Mouse (Mus musculus) limb, embryonic 11.5 days (tissue): Measurements from ENCODE around the gene Zfp934. TPM values are rescaled to one million over a fixed set of nuclear protein-coding genes. Genes with fewer than 3 reads are reported as not detected.
"Not testable (repeated sequence)": the region's sequence is repeated elsewhere in the genome, so short reads cannot be mapped to it uniquely, and the experiment has no call there.

Experiments
- ATAC-seq: fragments of 200-750 bp; cut with Nextera tagmentation; 2 replicates; pipeline ENCODE4 v1.8.0; 2017; ENCODE audit warnings: low read depth; ENCODE audit not compliant: insufficient number of reproducible peaks, low FRiP score, low TSS enrichment
- DNase-seq: peaks from one replicate; pipeline ENCODE4 v3.0.0-alpha.2; 2015; ENCODE audit warnings: low spot score
- H3K27ac ChIP-seq: fragments of 300-500 bp; sonication (generic); replicated peaks from 2 replicates; pipeline ENCODE4 v1.5.1; 2014; ENCODE audit warnings: low read depth, mild to moderate bottlenecking, low read length
- H3K27me3 ChIP-seq: fragments of 300-500 bp; sonication (generic); 2 replicates; pipeline ENCODE4 v1.6.1; 2014; ENCODE audit warnings: mild to moderate bottlenecking, low read length, mixed read lengths; ENCODE audit not compliant: control insufficient read depth, insufficient read depth
- H3K36me3 ChIP-seq: fragments of 300-500 bp; sonication (generic); 2 replicates; pipeline ENCODE4 v1.6.1; 2014; ENCODE audit warnings: mild to moderate bottlenecking, low read length, moderate library complexity, mixed read lengths; ENCODE audit not compliant: control insufficient read depth, insufficient read depth
- H3K4me1 ChIP-seq: fragments of 300-500 bp; sonication (generic); 2 replicates; pipeline ENCODE4 v1.6.1; 2014; ENCODE audit warnings: low read length, mixed read lengths; ENCODE audit not compliant: control insufficient read depth, insufficient read depth
- H3K4me2 ChIP-seq: fragments of 300-500 bp; sonication (generic); 2 replicates; pipeline ENCODE4 v1.6.1; 2014; ENCODE audit warnings: low read depth, mild to moderate bottlenecking, moderate library complexity; ENCODE audit not compliant: severe bottlenecking
- H3K4me3 ChIP-seq: fragments of 300-500 bp; sonication (generic); 2 replicates; pipeline ENCODE4 v1.5.1; 2014; ENCODE audit warnings: low read depth, low read length
- H3K9ac ChIP-seq: fragments of 300-500 bp; sonication (generic); 2 replicates; pipeline ENCODE4 v1.6.1; 2014; ENCODE audit warnings: mild to moderate bottlenecking, low read length
- H3K9me3 ChIP-seq: fragments of 300-500 bp; sonication (generic); 2 replicates; pipeline ENCODE4 v1.6.1; 2016; ENCODE audit warnings: low read length; ENCODE audit not compliant: control insufficient read depth
- WGBS: fragments of 180-500 bp; shearing (Covaris S2); extraction: QIAGEN DNeasy Blood & Tissue Kit; methylation state at CpG from one replicate; pipeline ENCODE4 v1.1.7; 2014; 5-methylcytosine and 5-hydroxymethylcytosine counted together
- polyA plus RNA-seq: library from polyadenylated mRNA; unstranded; fragments of >200 nt; fragmentation: Nextera tagmentation; extraction: Ambion mirVana; gene quantifications from 2 replicates; pipeline ENCODE4 v1.2.1, GENCODE M21; 2014

Gene Zfp934
- 29.1 and 30.2 TPM in 2 replicates for polyA plus RNA-seq

DNA sequence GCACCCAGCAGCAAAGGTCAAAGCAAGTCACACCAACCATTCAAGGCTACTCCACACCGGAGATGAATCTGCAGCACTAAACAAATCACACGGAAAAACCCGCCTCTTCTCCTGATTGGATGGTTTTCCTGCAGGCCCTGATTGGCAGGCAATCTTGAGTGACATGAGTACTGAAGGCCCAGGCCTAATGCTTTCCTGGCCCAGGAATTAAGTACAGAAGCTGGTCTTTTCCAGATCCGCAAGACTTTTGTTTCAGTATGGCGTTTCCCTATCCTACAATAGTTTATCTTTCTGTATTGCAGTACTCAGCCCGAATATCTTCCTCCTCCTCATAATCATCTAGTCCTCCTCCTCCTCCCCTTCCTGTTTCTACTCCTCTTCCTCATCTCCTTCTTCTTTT lies at the start of gene Zfp934:
Gene Zfp934, minus strand, starts transcription at position 101 of the 400 bp plus-strand sequence.
- not testable (repeated sequence) for H3K36me3 ChIP-seq, H3K9ac ChIP-seq
- 94% methylated on average over 2 of the region's 6 CpGs for WGBS

DNA sequence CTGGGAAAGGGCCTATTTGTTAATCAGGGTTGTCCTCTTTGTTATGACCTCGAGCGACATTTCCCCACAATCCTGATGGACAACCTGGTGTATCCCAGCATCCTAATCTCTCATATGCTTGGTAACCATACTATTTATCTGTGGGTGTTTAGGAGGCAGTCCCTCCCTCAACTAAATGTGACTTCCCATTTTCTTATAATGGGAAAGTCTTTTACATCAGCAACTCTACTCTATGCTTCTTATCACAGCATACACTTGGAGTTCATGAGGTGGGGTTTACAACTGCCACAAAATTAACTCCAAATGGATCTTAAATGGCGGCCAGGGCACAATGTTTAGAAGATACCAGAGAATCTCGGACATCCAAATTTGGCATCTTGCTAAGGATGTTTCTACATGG lies 46.5 kb upstream of the Zfp934 start:
- H3K27ac ChIP-seq, H3K27me3 ChIP-seq, DNase-seq, H3K4me2 ChIP-seq, H3K4me3 ChIP-seq, H3K36me3 ChIP-seq, H3K9me3 ChIP-seq, H3K9ac ChIP-seq, ATAC-seq, H3K4me1 ChIP-seq: not testable (repeated sequence)
- WGBS: 93% methylated on average over 4 of the region's 4 CpGs

More for the DNA sequence above, at the start of gene Zfp934:
- H3K4me3 ChIP-seq, H3K27me3 ChIP-seq, ATAC-seq, H3K27ac ChIP-seq, DNase-seq, H3K4me1 ChIP-seq, H3K4me2 ChIP-seq, H3K9me3 ChIP-seq: not testable (repeated sequence)

DNA sequence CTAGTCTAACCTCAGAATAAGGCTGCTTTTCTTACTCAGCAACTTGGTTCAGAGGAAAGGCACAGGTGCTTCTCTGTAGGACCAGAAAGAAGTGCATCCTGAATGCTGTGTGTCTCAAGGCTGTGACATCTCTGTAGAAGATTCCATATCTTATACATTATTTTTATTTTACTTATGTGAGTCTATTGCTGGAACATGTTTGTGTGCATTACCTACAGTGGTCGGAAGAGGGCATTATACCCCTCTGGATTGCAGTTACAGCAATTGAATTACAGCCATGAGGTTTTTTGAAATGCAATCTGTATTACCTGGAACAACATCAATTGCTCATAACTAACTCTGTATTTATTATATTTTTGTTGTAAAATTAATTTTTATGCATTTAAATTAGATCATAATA lies 9.3 kb downstream of the Zfp934 start:
- not testable (repeated sequence) for H3K9me3 ChIP-seq, H3K4me2 ChIP-seq, H3K4me1 ChIP-seq, H3K27me3 ChIP-seq, DNase-seq, H3K4me3 ChIP-seq, H3K9ac ChIP-seq, H3K36me3 ChIP-seq, H3K27ac ChIP-seq, ATAC-seq
- 35% methylated on average over 1 of the region's 1 CpGs for WGBS

DNA sequence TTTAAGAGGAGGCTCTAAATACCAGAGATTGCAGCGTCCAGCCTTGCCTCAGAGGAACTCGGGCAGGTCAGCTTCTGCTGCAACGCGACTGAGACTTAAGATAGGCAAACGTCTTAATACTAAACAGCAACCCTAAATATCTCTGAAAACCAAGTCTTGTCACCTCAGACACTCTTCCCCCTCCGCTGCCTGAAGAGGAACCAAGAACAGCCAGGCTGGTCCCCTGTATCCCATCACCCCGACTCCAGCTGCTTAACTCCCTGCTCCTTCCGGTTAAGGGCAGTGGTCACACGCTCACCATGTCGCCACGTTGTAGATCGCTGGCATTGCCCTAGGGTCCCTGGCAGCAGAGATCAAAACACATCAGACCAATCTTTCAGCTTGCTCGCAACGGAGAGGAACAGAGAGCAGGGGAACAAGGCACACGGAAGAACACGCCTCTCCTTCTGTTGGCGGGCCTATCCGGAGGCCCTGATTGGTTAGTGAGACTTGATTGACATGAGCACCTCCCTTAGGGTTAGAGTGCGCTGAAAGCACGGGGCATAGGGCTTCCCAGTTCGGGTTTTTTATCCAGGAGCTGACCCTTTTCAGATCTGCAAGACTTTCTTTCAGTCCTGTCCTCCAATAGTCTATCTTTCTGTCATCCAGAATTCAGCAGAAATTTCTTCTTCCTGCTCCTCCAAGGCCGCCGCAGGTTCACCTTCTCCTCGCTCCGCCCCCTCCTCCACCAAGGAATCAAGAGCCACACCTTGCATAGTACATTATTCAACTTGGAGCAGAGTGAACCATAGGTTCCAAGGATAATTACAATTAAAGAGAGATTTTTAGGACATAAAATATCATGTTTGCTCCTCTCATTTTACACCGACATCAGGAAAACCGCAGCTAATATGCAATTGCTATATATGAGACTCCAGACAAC lies 12.5 kb downstream of the Zfp934 start, which contains the start of gene Zfp935:
Gene Zfp935, minus strand, starts transcription at position 323 of the 922 bp plus-strand sequence.
- Histone ChIP-seq H3K4me3 (peak within 1 kb of the TSS; percentile 37), H3K4me2 (0 out of 2 replicates have a peak within 1 kb of the TSS, but pooled peaks have one; percentile 18), H3K9ac (0 out of 2 replicates have a peak within 1 kb of the TSS, but pooled peaks have one; percentile 47)
- H3K9me3 ChIP-seq, H3K36me3 ChIP-seq, H3K4me1 ChIP-seq, ATAC-seq, H3K27ac ChIP-seq, H3K27me3 ChIP-seq: not testable (repeated sequence)
- peak; percentile 35 for DNase-seq
- WGBS: 6% methylated on average over 25 of the region's 27 CpGs

DNA sequence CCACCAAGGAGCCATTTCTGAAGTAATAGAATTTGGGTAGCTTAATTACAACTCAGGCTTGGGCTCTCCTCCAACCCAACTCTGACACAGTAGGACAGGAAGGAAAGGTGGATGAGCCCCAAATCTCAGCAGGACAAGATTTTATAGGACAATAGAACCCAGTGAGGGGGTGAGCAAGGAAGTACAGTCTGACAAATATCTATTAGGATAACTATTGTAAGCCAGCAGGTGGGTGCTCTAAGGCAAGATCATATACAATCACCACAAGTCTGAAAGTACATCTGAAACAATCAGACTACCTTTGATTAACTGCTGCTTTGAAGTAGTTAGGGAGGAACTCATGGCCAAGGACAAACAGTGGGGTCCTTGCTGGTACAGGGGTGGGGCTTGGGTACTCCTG lies 40.9 kb downstream of the Zfp934 start:
- H3K4me3 ChIP-seq, H3K4me2 ChIP-seq, H3K27ac ChIP-seq, H3K27me3 ChIP-seq, H3K36me3 ChIP-seq, H3K9me3 ChIP-seq, H3K4me1 ChIP-seq, ATAC-seq, DNase-seq, H3K9ac ChIP-seq: not testable (repeated sequence)

DNA sequence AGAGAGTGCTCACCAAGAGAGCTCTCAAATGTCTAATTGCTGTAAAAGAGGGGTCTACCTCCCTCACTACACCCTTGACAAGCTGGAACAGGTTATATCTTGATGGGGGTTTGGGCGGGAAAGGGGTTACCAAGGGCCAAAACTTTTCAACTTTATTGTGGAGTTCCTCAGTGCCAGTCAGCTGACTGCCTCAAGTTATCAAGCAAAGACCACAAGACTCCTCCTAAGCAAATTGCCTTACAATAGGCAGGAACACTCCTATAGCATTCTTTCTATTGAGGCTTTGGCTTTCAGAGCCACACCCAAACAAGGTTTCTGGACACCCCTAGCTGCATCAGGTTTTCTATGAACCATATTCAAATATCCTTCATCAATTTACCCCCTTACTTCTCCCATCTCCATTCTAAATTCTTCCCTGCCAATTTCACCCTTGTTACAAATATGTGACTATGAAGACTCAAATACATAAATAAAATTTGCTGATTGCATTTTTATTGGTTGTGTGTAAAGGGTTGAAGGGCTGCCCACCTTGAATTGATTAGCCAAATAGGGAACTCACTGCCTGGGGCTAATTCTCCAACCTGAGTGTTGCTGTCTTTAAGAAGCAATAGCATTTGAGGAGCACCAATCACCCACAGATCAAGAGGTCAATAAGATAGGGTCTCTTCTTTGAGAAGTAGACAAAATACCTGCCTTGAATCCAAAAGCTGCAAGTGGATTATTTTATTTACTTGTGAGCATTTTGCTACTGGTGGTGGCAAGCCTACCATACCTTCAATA lies 60.2 kb downstream of the Zfp934 start:
- H3K4me1 ChIP-seq, ATAC-seq, H3K27ac ChIP-seq, H3K4me2 ChIP-seq, H3K36me3 ChIP-seq, H3K27me3 ChIP-seq, H3K4me3 ChIP-seq, H3K9me3 ChIP-seq, H3K9ac ChIP-seq, DNase-seq: not testable (repeated sequence)
- WGBS: 76% methylated on average over 1 of the region's 1 CpGs

- H3K4me3 ChIP-seq, H3K4me1 ChIP-seq: not testable (repeated sequence)
- WGBS: 94% methylated on average over 8 of the region's 8 CpGs
These were observed 98.3 kb downstream of the Zfp934 start for GRCm38 (mm10) chr13:62472661-62473060.

DNA sequence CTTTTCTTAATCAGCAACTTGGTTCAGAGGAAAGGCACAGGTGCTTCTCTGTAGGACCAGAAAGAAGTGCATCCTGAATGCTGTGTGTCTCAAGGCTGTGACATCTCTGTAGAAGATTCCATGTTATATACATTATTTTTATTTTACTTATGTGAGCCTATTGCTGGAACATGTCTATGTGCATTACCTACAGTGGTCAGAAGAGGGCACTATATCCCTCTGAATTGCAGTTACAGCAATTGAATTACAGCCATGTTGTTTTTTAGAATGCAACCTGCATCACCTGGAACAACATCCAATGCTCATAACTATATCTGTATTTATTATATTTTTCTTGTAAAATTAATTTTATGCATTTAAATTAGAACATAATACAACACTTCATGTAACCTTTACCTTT lies 101.1 kb downstream of the Zfp934 start:
- H3K27me3 ChIP-seq, H3K9me3 ChIP-seq, H3K4me3 ChIP-seq, H3K4me2 ChIP-seq, H3K36me3 ChIP-seq, H3K9ac ChIP-seq, H3K4me1 ChIP-seq, H3K27ac ChIP-seq, ATAC-seq: not testable (repeated sequence)
- peak; percentile 23 for DNase-seq

More at GRCm38 (mm10) chr13:62472661-62473060, 98.3 kb downstream of the Zfp934 start:
- not testable (repeated sequence) for H3K36me3 ChIP-seq, H3K9me3 ChIP-seq, H3K9ac ChIP-seq, ATAC-seq, H3K27ac ChIP-seq, DNase-seq, H3K27me3 ChIP-seq, H3K4me2 ChIP-seq
